Mouse (Mus musculus) olfactory bulb, adult 2 months (tissue): ENCODE results near the gene Krt83.

ENCODE experiments used
- CTCF ChIP-seq: fragments of 200-500 bp; IDR thresholded peaks from 2 replicates; pipeline ENCODE4 v1.5.1; 2012; ENCODE audit warnings: low read depth, mild to moderate bottlenecking, low read length, moderate library complexity; ENCODE audit not compliant: insufficient read depth
- POLR2A ChIP-seq: fragments of 200-500 bp; IDR thresholded peaks from 2 replicates; pipeline ENCODE4 v1.6.1; 2012; ENCODE audit warnings: mild to moderate bottlenecking, low read depth, low read length, moderate library complexity; ENCODE audit not compliant: insufficient read depth

- TF ChIP-seq CTCF (no peak), POLR2A (no peak)
These were observed 7.7 kb downstream of the Krt83 start for GRCm38 (mm10) chr15:101483646-101484045.
